Mouse (Mus musculus): ENCODE data around the gene Dnajc10. TPM values are rescaled to one million over a fixed set of nuclear protein-coding genes. Genes with fewer than 3 reads are reported as not detected.
A peak's percentile ranks its signal among the peaks of the same experiment; 100 is the strongest.

Dnajc10 gene
- polyA plus RNA-seq, 1 experiment, result 132 TPM

DNA sequence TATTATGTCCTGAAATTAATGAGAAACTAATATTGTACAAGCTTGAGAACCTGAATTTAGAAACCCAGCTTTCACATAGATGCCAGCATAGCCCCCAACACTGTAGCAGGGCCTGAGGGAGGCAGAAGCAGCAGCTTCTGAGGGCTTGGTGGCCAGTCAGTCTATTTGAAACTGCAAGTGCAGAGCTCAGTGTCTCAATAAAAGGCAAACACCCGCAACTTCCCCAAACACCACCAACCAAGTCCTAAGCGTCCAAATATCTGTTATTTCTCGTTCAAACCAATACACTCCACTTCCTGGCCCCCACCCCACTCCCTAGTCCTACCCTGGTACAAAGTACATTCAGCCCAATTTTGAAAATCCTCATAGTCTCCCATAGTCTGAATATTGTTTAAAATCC is 16.9 kb upstream of the Dnajc10 start:
- no peak for TF ChIP-seq CTCF (IDR thresholded peaks at IDR 0.05; ENCODE audit: borderline replicate concordance, insufficient read depth, low read length)
- TF ChIP-seq POLR2A (IDR thresholded peaks at IDR 0.05; ENCODE audit: low read depth, low read length), result no peak
- H3K4me1 ChIP-seq (ENCODE audit: control insufficient read depth, insufficient read depth, low read length), result no peaks in the 10 kb centered on the region

DNA sequence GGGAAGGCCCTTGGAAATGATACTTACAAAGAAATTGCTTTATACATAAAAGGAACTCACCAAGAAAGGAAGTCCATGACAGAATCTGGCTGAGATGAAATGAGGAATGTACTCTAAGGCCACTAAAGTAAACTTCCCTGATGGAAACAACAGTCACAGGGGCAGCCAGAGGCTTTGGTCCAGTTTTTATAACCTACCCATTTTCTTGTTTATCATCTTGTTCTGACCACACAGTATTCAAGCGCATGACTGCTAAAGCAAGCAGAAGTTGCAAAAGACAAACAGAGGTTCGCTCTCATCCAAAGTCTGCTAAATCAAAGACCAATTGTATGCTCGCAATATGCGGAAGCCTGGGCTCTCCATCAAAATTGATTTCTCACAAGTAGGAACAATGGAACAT is 14.5 kb upstream of the Dnajc10 start:
- H3K27ac ChIP-seq (ENCODE audit: insufficient read depth, low read length), result no peak overlapping the region
- H3K4me1 ChIP-seq (ENCODE audit: control insufficient read depth, insufficient read depth, low read length), result no peaks in the 10 kb centered on the region
- TF ChIP-seq POLR2A (IDR thresholded peaks at IDR 0.05; ENCODE audit: low read depth, low read length), result no peak
- TF ChIP-seq CTCF (IDR thresholded peaks at IDR 0.05; ENCODE audit: borderline replicate concordance, insufficient read depth, low read length), result no peak
- H3K4me3 ChIP-seq (ENCODE audit: insufficient read depth, low read length), result no peak overlapping the region

More for the DNA sequence above, 16.9 kb upstream of the Dnajc10 start:
- H3K4me3 ChIP-seq (ENCODE audit: insufficient read depth, low read length), result no peak overlapping the region
- H3K27ac ChIP-seq (ENCODE audit: insufficient read depth, low read length), result no peak overlapping the region

- no peak for TF ChIP-seq POLR2A (IDR thresholded peaks at IDR 0.05; ENCODE audit: low read depth, low read length)
- no peak for TF ChIP-seq CTCF (IDR thresholded peaks at IDR 0.05; ENCODE audit: borderline replicate concordance, insufficient read depth, low read length)
- Histone ChIP-seq H3K4me1 (ENCODE audit: control insufficient read depth, insufficient read depth, low read length) (no peaks in the 10 kb centered on the region), H3K27ac (ENCODE audit: insufficient read depth, low read length) (no peak overlapping the region), H3K4me3 (ENCODE audit: insufficient read depth, low read length) (no peak overlapping the region)
These were observed 11.3 kb upstream of the Dnajc10 start for GRCm38 (mm10) chr2:80303957-80304356.

DNA sequence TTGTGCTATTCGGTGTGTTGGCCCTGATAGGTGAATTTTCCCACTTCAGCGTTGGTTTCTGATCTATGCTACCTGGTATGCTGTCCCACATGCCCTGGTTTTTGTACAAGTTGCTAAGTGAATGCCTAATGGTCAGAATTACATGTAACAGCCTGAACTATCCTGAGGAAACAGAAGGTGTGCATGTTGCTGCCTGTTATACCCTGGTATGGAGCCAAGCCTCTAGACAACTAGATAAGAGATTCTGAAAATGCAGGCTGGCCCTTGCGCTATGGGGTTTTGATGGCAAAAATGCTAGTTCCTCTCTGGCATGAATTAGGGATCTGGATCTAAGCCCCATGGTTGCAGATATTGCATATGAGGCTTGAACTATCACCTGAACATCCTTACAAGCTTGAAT is 7.6 kb upstream of the Dnajc10 start:
- TF ChIP-seq CTCF (IDR thresholded peaks at IDR 0.05; ENCODE audit: borderline replicate concordance, insufficient read depth, low read length) (no peak), POLR2A (IDR thresholded peaks at IDR 0.05; ENCODE audit: low read depth, low read length) (no peak)
- Histone ChIP-seq H3K4me3 (ENCODE audit: insufficient read depth, low read length) (no peak overlapping the region), H3K27ac (ENCODE audit: insufficient read depth, low read length) (no peak overlapping the region), H3K4me1 (ENCODE audit: control insufficient read depth, insufficient read depth, low read length) (no peaks in the 10 kb centered on the region)

DNA sequence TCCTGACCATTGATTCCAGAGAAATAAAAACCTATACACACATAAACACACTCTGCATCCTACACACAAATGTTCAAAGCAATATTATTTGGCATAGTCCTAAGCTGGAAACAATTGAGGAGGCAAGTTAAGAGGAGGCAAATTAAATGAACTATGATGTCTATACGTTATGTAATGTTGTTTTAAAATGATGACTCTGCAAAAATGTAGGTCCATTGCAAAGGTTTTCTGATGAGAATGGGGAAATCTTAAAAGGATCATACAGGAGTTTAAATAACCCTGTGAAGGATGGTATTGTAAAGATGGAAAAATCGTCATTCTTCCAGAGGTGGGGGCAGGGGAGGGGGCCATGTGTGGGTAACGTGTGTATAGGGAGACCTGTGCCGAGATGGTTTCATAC is 5.5 kb upstream of the Dnajc10 start:
- no peak overlapping the region for H3K27ac ChIP-seq (ENCODE audit: insufficient read depth, low read length)
- H3K4me3 ChIP-seq (ENCODE audit: insufficient read depth, low read length), result no peak overlapping the region
- H3K4me1 ChIP-seq (ENCODE audit: control insufficient read depth, insufficient read depth, low read length), result no peaks in the 10 kb centered on the region
- TF ChIP-seq POLR2A (IDR thresholded peaks at IDR 0.05; ENCODE audit: low read depth, low read length) (no peak), CTCF (IDR thresholded peaks at IDR 0.05; ENCODE audit: borderline replicate concordance, insufficient read depth, low read length) (no peak)

GRCm38 (mm10) chr2:80310772-80311171 is 4.5 kb upstream of the Dnajc10 start:
- Histone ChIP-seq H3K27ac (ENCODE audit: insufficient read depth, low read length) (no peak overlapping the region), H3K4me3 (ENCODE audit: insufficient read depth, low read length) (no peak overlapping the region), H3K4me1 (ENCODE audit: control insufficient read depth, insufficient read depth, low read length) (no peaks in the 10 kb centered on the region)
- TF ChIP-seq CTCF (IDR thresholded peaks at IDR 0.05; ENCODE audit: borderline replicate concordance, insufficient read depth, low read length) (no peak), POLR2A (IDR thresholded peaks at IDR 0.05; ENCODE audit: low read depth, low read length) (no peak)

- Histone ChIP-seq H3K4me3 (ENCODE audit: insufficient read depth, low read length) (no peak overlapping the region), H3K27ac (ENCODE audit: insufficient read depth, low read length) (no peak overlapping the region), H3K4me1 (ENCODE audit: control insufficient read depth, insufficient read depth, low read length) (no peaks in the 10 kb centered on the region)
- TF ChIP-seq POLR2A (IDR thresholded peaks at IDR 0.05; ENCODE audit: low read depth, low read length), result no peak
- no peak for TF ChIP-seq CTCF (IDR thresholded peaks at IDR 0.05; ENCODE audit: borderline replicate concordance, insufficient read depth, low read length)
These were observed 3.9 kb upstream of the Dnajc10 start for GRCm38 (mm10) chr2:80311350-80311749.

GRCm38 (mm10) chr2:80314201-80314600 is 1.1 kb upstream of the Dnajc10 start:
- Histone ChIP-seq H3K4me3 (ENCODE audit: insufficient read depth, low read length) (no peak overlapping the region), H3K4me1 (ENCODE audit: control insufficient read depth, insufficient read depth, low read length) (no peaks in the 10 kb centered on the region), H3K27ac (ENCODE audit: insufficient read depth, low read length) (no peak overlapping the region)
- TF ChIP-seq POLR2A (IDR thresholded peaks at IDR 0.05; ENCODE audit: low read depth, low read length) (no peak), CTCF (IDR thresholded peaks at IDR 0.05; ENCODE audit: borderline replicate concordance, insufficient read depth, low read length) (no peak)

GRCm38 (mm10) chr2:80314854-80315241 is 418 bp upstream of the Dnajc10 start:
- TF ChIP-seq CTCF (IDR thresholded peaks at IDR 0.05; ENCODE audit: borderline replicate concordance, insufficient read depth, low read length) (no peak), POLR2A (IDR thresholded peaks at IDR 0.05; ENCODE audit: low read depth, low read length) (no peak)
- H3K4me3 ChIP-seq (ENCODE audit: insufficient read depth, low read length), result peak overlapping the region; percentile 97
- peak overlapping the region; percentile 68; the same call in 1 of the 2 replicates for H3K27ac ChIP-seq (ENCODE audit: insufficient read depth, low read length)
- no peaks in the 10 kb centered on the region for H3K4me1 ChIP-seq (ENCODE audit: control insufficient read depth, insufficient read depth, low read length)

DNA sequence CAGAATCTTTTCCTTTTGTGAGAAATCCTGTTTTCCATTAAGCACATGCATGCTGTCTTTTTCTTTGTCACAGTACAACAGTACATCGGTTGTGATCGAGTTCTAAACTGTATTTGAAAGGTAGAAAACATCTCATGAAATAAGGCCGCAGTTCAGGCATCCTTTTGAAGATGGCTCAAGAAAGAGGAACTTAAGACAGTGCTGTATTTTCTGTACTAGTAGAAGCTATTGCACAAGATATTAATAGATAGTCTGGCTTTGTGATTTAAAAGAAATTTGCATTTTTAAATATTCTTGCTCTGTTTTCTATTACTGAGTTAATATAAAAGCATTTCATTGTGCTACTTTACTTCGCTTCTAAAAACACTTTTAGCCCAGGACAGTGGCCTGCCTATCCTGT is 7.6 kb downstream of the Dnajc10 start:
- TF ChIP-seq CTCF (IDR thresholded peaks at IDR 0.05; ENCODE audit: borderline replicate concordance, insufficient read depth, low read length) (no peak), POLR2A (IDR thresholded peaks at IDR 0.05; ENCODE audit: low read depth, low read length) (no peak)
- no peak overlapping the region for H3K4me3 ChIP-seq (ENCODE audit: insufficient read depth, low read length)
- no peak overlapping the region for H3K27ac ChIP-seq (ENCODE audit: insufficient read depth, low read length)
- no peaks in the 10 kb centered on the region for H3K4me1 ChIP-seq (ENCODE audit: control insufficient read depth, insufficient read depth, low read length)

DNA sequence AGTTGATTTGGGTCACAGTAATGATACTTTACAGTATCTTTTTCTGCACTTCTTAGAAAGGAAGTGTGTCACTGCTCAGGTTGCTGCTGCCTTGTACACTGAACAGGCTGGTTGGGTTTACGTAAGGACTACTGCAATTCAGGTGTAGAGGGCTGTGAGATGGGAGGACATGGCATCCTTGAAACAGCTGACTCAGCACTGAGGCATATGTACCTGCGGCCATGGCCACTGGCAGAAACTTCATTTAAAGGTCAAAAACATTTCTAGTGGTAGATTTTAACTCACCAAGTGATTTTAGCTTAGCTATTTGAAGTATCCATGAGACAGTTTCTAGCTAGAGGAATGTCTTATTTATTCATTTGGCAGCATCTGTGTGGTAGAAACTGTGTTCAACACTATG is 10.5 kb downstream of the Dnajc10 start:
- TF ChIP-seq CTCF (IDR thresholded peaks at IDR 0.05; ENCODE audit: borderline replicate concordance, insufficient read depth, low read length) (no peak), POLR2A (IDR thresholded peaks at IDR 0.05; ENCODE audit: low read depth, low read length) (no peak)
- Histone ChIP-seq H3K27ac (ENCODE audit: insufficient read depth, low read length) (no peak overlapping the region), H3K4me3 (ENCODE audit: insufficient read depth, low read length) (no peak overlapping the region), H3K4me1 (ENCODE audit: control insufficient read depth, insufficient read depth, low read length) (no peaks in the 10 kb centered on the region)

All from embryonic fibroblast, embryonic 13.5 days (primary cell).